Mouse (Mus musculus): ENCODE results near the gene Twist2. TPM values are rescaled to one million over a fixed set of nuclear protein-coding genes. Genes with fewer than 3 reads are reported as not detected.

Gene Twist2
- total and polyA plus RNA-seq, 3 experiments, result not detected

DNA sequence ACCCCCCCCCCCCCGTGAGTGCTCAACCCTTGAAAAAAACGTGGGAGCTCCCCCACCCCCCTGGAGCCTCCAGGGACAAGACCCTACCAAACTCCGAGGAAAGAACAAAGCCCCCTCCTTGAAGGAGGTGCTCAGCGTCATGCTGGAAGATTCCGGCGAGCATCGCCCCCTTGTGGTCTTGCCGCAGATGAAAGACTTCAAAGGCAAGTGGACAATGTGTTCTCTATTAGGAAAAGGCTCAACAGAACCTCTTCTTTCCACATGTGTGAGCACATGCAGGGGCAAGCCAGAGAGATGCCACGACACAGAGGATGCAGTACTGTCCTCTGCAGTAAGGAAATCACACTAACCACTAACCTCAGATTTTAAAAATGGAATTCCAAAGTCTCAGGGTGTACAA, 46.2 kb upstream of the Twist2 start:
- Histone ChIP-seq H3K4me1 (ENCODE audit: control insufficient read depth in 1 of 2, insufficient read depth in 2 of 2, low read length in 2 of 2) (no peaks in the 10 kb centered on the region), H3K79me2 (ENCODE audit: control insufficient read depth, insufficient read depth, low read length, poor library complexity) (no peaks in the 10 kb centered on the region), H3K9me3 (replicated peaks; ENCODE audit: insufficient read depth, low read length) (no peaks in the 10 kb centered on the region), H3K27me3 (ENCODE audit: control insufficient read depth in 1 of 2, insufficient read depth in 2 of 2, low read length in 2 of 2) (no peaks in the 10 kb centered on the region), H3K4me3 (ENCODE audit: control insufficient read depth in 1 of 2, insufficient read depth in 1 of 2, low read depth in 2 of 2, low read length in 2 of 2) (no peak overlapping the region), H3K9ac (ENCODE audit: control insufficient read depth, low read depth, low read length, poor library complexity, severe bottlenecking) (no peak overlapping the region), H3K27ac (ENCODE audit: control insufficient read depth, low read depth, low read length) (no peak overlapping the region), H3K36me3 (ENCODE audit: control insufficient read depth in 1 of 2, insufficient read depth in 2 of 2, low read length in 2 of 2) (no peaks in the 10 kb centered on the region)
- no peak for TF ChIP-seq MAFK (IDR thresholded peaks at IDR 0.05; ENCODE audit: borderline replicate concordance, low read depth, low read length)
- TF ChIP-seq MYC (IDR thresholded peaks at IDR 0.05; ENCODE audit: low read depth, low read length), result no peak
- no peak for TF ChIP-seq ETS1 (IDR thresholded peaks at IDR 0.05; ENCODE audit: low read depth, low read length)
- no peak for TF ChIP-seq POLR2AphosphoS2 (IDR thresholded peaks at IDR 0.05; ENCODE audit: low read length)
- no peak for TF ChIP-seq E2F4 (IDR thresholded peaks at IDR 0.05; ENCODE audit: borderline replicate concordance, low read depth, low read length)
- TF ChIP-seq CTCF (IDR thresholded peaks at IDR 0.05 in 2 of 3, conservative IDR thresholded peaks at IDR 0.05 in 1 of 3; ENCODE audit: control insufficient read depth in 1 of 3, insufficient read depth in 1 of 3, low read depth in 2 of 3, low read length in 3 of 3, poor library complexity in 1 of 3, severe bottlenecking in 1 of 3), result peak; percentile 55 to 84 (median 73)
- TF ChIP-seq NELFE (IDR thresholded peaks at IDR 0.05; ENCODE audit: low read depth, low read length), result no peak
- TF ChIP-seq MAZ (IDR thresholded peaks at IDR 0.05; ENCODE audit: low read depth, low read length), result no peak
- no peak for TF ChIP-seq GATA1 (IDR thresholded peaks at IDR 0.05; ENCODE audit: low read depth, low read length)
- no peak for TF ChIP-seq JUND (IDR thresholded peaks at IDR 0.05; ENCODE audit: low read depth, low read length)
- TF ChIP-seq ZNF384 (IDR thresholded peaks at IDR 0.05; ENCODE audit: low read depth, low read length), result no peak
- TF ChIP-seq ZC3H11A (IDR thresholded peaks at IDR 0.05; ENCODE audit: low read depth, low read length), result peak; percentile 40; the same call in 1 of the 2 replicates
- no peak for TF ChIP-seq POLR2A (IDR thresholded peaks at IDR 0.05; ENCODE audit: control insufficient read depth in 1 of 2, insufficient read depth in 1 of 2, low read depth in 1 of 2, low read length in 2 of 2, poor library complexity in 1 of 2)
- peak; percentile 53 for TF ChIP-seq RAD21 (IDR thresholded peaks at IDR 0.05; ENCODE audit: low read depth, low read length)
- no peak for TF ChIP-seq POLR2AphosphoS5 (IDR thresholded peaks at IDR 0.05; ENCODE audit: borderline replicate concordance, low read depth, low read length)
- TF ChIP-seq SMC3 (IDR thresholded peaks at IDR 0.05; ENCODE audit: low read depth, low read length), result peak; percentile 80
- DNase-seq (ENCODE audit: low read depth, low spot score), result peak; percentile 43

DNA sequence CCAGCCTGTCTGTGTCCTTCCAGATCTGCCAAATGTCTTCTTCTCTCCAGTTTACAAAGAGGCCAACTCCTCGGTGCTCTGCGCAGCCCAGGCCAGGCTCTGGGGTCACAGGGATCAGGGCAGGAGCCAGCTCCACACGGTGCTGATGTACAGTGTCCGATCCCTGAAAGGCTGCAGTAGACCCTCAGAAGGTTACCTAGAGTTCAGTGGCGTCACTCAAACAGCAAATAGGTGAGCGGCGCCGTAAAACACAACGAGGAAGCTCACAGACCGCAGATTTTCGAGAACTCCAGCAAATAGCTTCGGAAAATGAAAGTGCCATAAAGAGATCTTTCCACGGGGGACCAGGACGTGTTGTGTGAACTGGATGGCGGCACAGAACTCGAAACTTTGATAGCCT, 44.0 kb upstream of the Twist2 start:
- TF ChIP-seq ETS1 (IDR thresholded peaks at IDR 0.05; ENCODE audit: low read depth, low read length) (no peak), JUND (IDR thresholded peaks at IDR 0.05; ENCODE audit: low read depth, low read length) (no peak), ELF1 (IDR thresholded peaks at IDR 0.05; ENCODE audit: low read depth, low read length) (no peak), MYB (IDR thresholded peaks at IDR 0.05; ENCODE audit: low read depth, low read length) (no peak), POLR2AphosphoS2 (IDR thresholded peaks at IDR 0.05; ENCODE audit: low read length) (no peak), ZNF384 (IDR thresholded peaks at IDR 0.05; ENCODE audit: low read depth, low read length) (no peak), RCOR1 (IDR thresholded peaks at IDR 0.05; ENCODE audit: low read depth, low read length) (no peak), ZMIZ1 (IDR thresholded peaks at IDR 0.05; ENCODE audit: low read depth, low read length) (no peak), CHD2 (IDR thresholded peaks at IDR 0.05; ENCODE audit: low read length) (no peak), MEF2A (IDR thresholded peaks at IDR 0.05; ENCODE audit: extremely low read depth, insufficient replicate concordance, low read depth, low read length, poor library complexity, severe bottlenecking) (no peak), MAFK (IDR thresholded peaks at IDR 0.05; ENCODE audit: borderline replicate concordance, low read depth, low read length) (no peak), UBTF (IDR thresholded peaks at IDR 0.05; ENCODE audit: borderline replicate concordance, insufficient read depth, low read depth, low read length) (no peak), USF1 (IDR thresholded peaks at IDR 0.05; ENCODE audit: low read depth, low read length) (no peak), BHLHE40 (IDR thresholded peaks at IDR 0.05; ENCODE audit: borderline replicate concordance, low read depth, low read length) (no peak), TAL1 (IDR thresholded peaks at IDR 0.05; ENCODE audit: low read length) (no peak), RAD21 (IDR thresholded peaks at IDR 0.05; ENCODE audit: low read depth, low read length) (no peak), MAZ (IDR thresholded peaks at IDR 0.05; ENCODE audit: low read depth, low read length) (no peak)
- peak overlapping the region; percentile 43 to 48 for H3K4me3 ChIP-seq (ENCODE audit: control insufficient read depth in 1 of 2, insufficient read depth in 1 of 2, low read depth in 2 of 2, low read length in 2 of 2)
- no peaks in the 10 kb centered on the region for H3K36me3 ChIP-seq (ENCODE audit: control insufficient read depth in 1 of 2, insufficient read depth in 2 of 2, low read length in 2 of 2)

More for the DNA sequence above, 44.0 kb upstream of the Twist2 start:
- Histone ChIP-seq H3K4me1 (ENCODE audit: control insufficient read depth in 1 of 2, insufficient read depth in 2 of 2, low read length in 2 of 2) (no peaks in the 10 kb centered on the region), H3K9ac (ENCODE audit: control insufficient read depth, low read depth, low read length, poor library complexity, severe bottlenecking) (peak overlapping the region; percentile 27; the same call in 1 of the 2 replicates), H3K27ac (ENCODE audit: control insufficient read depth, low read depth, low read length) (no peak overlapping the region), H3K27me3 (ENCODE audit: control insufficient read depth in 1 of 2, insufficient read depth in 2 of 2, low read length in 2 of 2) (no peaks in the 10 kb centered on the region), H3K9me3 (replicated peaks; ENCODE audit: insufficient read depth, low read length) (no peaks in the 10 kb centered on the region), H3K79me2 (ENCODE audit: control insufficient read depth, insufficient read depth, low read length, poor library complexity) (no peaks in the 10 kb centered on the region)
- DNase-seq (ENCODE audit: low read depth, low spot score), result peak; percentile 17
